ENCODE assay signal across 26 mouse cellular contexts in genomic region chr9:31092111-31092832, GRCm38 (mm10). TPM values are rescaled to one million over a fixed set of nuclear protein-coding genes. Genes with fewer than 3 reads are reported as not detected.
DNase-seq lines count a peak whose midpoint lies in the region; TF ChIP-seq lines count a peak whose summit lies in the region.
"Had no signal": no experiment of that assay in that cellular context is flagged by ENCODE, and none has a peak within 500 bp of the region (broad histone marks: within the 10 kb centered on the region; RNA-seq: fewer than 3 reads in every experiment).

No protein-coding gene starts in this region.

- no peak for TF ChIP-seq CTCF in E14TG2a.4 (conservative IDR thresholded peaks at IDR 0.05; ENCODE audit: low read length)

- H3K27me3 ChIP-seq in E14TG2a.4 (ENCODE audit: insufficient read depth, low read length) = peaks cover 18% of the 10 kb centered on the region
- H3K27me3 ChIP-seq: CH12.LX; embryonic facial prominence, embryonic 13.5 days had no signal

- H3K9me3 ChIP-seq in E14TG2a.4 (ENCODE audit: low read length) = no peaks in the 10 kb centered on the region
- H3K9me3 ChIP-seq: embryonic facial prominence, embryonic 13.5 days; heart, embryonic 12.5 days; heart, embryonic 15.5 days had no signal

- intact Hi-C loops in heart, postnatal 36 days (cut with DNase I) = no loop called here

- peak overlapping the region; percentile 41 for H3K4me3 ChIP-seq in E14TG2a.4 (replicated peaks; ENCODE audit: low read length)
- H3K4me3 ChIP-seq: embryonic facial prominence, embryonic 13.5 days; erythroblast, embryonic 14.5 days; gastrocnemius, adult 2 months; heart, embryonic 12.5 days; heart, embryonic 15.5 days had no signal

- DNase-seq in heart, adult 11 months = peak; percentile 82
- no peak for DNase-seq in heart, postnatal 36 days
- DNase-seq in testis, postnatal 10 days (ENCODE audit: low spot score) = peak; percentile 36
- no peak for DNase-seq in testis, postnatal 14 days (ENCODE audit: low spot score)
- DNase-seq in R1 (ENCODE audit: low read depth, low spot score) = peak; percentile 25
- no peak for DNase-seq in thymus, postnatal 25 days
- no peak for DNase-seq in yolk sac, embryonic 10.5 days (ENCODE audit: low spot score)
- DNase-seq: adrenal gland, postnatal 10 days; adrenal gland, postnatal 36 days; B cell, adult 2 months; cerebellum, adult 11 months; cerebellum, adult 2 months; cerebellum, adult 9-11 months; cerebellum, postnatal 25 days; forebrain, postnatal 0 days; gastrocnemius, adult 2 months; gastrocnemius, postnatal 14 days; heart, adult 18-20 months; heart, postnatal 10 days; heart, postnatal 4 days had no signal

- H3K4me1 ChIP-seq in E14TG2a.4 (replicated peaks; ENCODE audit: low read depth, low read length) = peaks cover 53% of the 10 kb centered on the region
- H3K4me1 ChIP-seq: embryonic facial prominence, embryonic 13.5 days had no signal

- H3K36me3 ChIP-seq in E14TG2a.4 (ENCODE audit: insufficient read depth, low read length) = peaks cover 76% of the 10 kb centered on the region
- H3K36me3 ChIP-seq: embryonic facial prominence, embryonic 13.5 days; heart, embryonic 12.5 days; heart, embryonic 15.5 days had no signal

RNA-seq across cellular contexts. Expression of gene St14, which starts 39.4 kb away (rescaled TPM):
- total RNA-seq in heart, postnatal 36 days (2021) = under 1 TPM; 0.38 to 0.61 TPM

Comparison
In these comparisons a context has a peak if more than half of its experiments do, and no peak if none do; other contexts are left out.
1. DNase-seq: peak in heart, adult 11 months (single experiment), testis, postnatal 10 days (single experiment) and R1 (single experiment); none in heart, postnatal 36 days (0 of 2), testis, postnatal 14 days (single experiment), thymus, postnatal 25 days (single experiment) and yolk sac, embryonic 10.5 days (single experiment).